Mouse (Mus musculus) kidney, embryonic 14.5 days (tissue): ENCODE results near the gene Mtmr14. TPM values are rescaled to one million over a fixed set of nuclear protein-coding genes. Genes with fewer than 3 reads are reported as not detected.

Source experiments
- ATAC-seq: fragments of 200-750 bp; cut with Nextera tagmentation; 2 replicates; pipeline ENCODE4 v1.8.0; 2017; ENCODE audit warnings: moderate number of reproducible peaks, mild to moderate bottlenecking, moderate TSS enrichment, moderate library complexity; ENCODE audit not compliant: low FRiP score, low TSS enrichment
- H3K27ac ChIP-seq: fragments of 300-500 bp; sonication (generic); 2 replicates; pipeline ENCODE4 v1.5.1; 2014; ENCODE audit warnings: low read depth, mild to moderate bottlenecking, low read length, moderate library complexity, mixed read lengths
- H3K27me3 ChIP-seq: fragments of 300-500 bp; sonication (generic); 2 replicates; pipeline ENCODE4 v1.6.1; 2014; ENCODE audit warnings: mild to moderate bottlenecking, low read length; ENCODE audit not compliant: control insufficient read depth, insufficient read depth
- H3K36me3 ChIP-seq: fragments of 300-500 bp; sonication (generic); 2 replicates; pipeline ENCODE4 v1.6.1; 2014; ENCODE audit warnings: low read length, mixed read lengths; ENCODE audit not compliant: control insufficient read depth, insufficient read depth
- H3K4me1 ChIP-seq: fragments of 300-500 bp; sonication (generic); 2 replicates; pipeline ENCODE4 v1.6.1; 2014; ENCODE audit warnings: low read length, mixed read lengths; ENCODE audit not compliant: control insufficient read depth, insufficient read depth
- H3K4me2 ChIP-seq: fragments of 300-500 bp; sonication (generic); replicated peaks from 2 replicates; pipeline ENCODE4 v1.6.1; 2014; ENCODE audit warnings: low read depth, mild to moderate bottlenecking, low read length
- H3K4me3 ChIP-seq: fragments of 300-500 bp; sonication (generic); 2 replicates; pipeline ENCODE4 v1.5.1; 2014; ENCODE audit warnings: mild to moderate bottlenecking, low read length
- H3K9ac ChIP-seq: fragments of 300-500 bp; sonication (generic); 2 replicates; pipeline ENCODE4 v1.6.1; 2014; ENCODE audit warnings: low read depth, mild to moderate bottlenecking, low read length, moderate library complexity
- H3K9me3 ChIP-seq: fragments of 300-500 bp; sonication (generic); 2 replicates; pipeline ENCODE4 v1.6.1; 2016; ENCODE audit warnings: low read length; ENCODE audit not compliant: control insufficient read depth
- WGBS: fragments of 180-500 bp; shearing (Covaris S2); extraction: QIAGEN DNeasy Blood & Tissue Kit; methylation state at CpG from one replicate; pipeline ENCODE4 v1.1.7; 2014; 5-methylcytosine and 5-hydroxymethylcytosine counted together
- polyA plus RNA-seq: library from polyadenylated mRNA; unstranded; fragments of >200 nt; fragmentation: Nextera tagmentation; extraction: Ambion mirVana; gene quantifications from 2 replicates; pipeline ENCODE4 v1.2.1, GENCODE M21; 2014

Gene Mtmr14
- polyA plus RNA-seq, 1 experiment from 2014 or later: 41.0 TPM

- H3K4me1 ChIP-seq: no peaks in the 10 kb centered on the region
- no peaks in the 10 kb centered on the region for H3K27me3 ChIP-seq
- no peaks in the 10 kb centered on the region for H3K9me3 ChIP-seq
- no peak overlapping the region for H3K27ac ChIP-seq
- no peak overlapping the region for H3K4me3 ChIP-seq
- no peak overlapping the region for H3K4me2 ChIP-seq
- H3K36me3 ChIP-seq: peaks cover 75% of the 10 kb centered on the region
- WGBS: 90% methylated on average over 8 of the region's 8 CpGs
- no peak for ATAC-seq
- H3K9ac ChIP-seq: no peak overlapping the region
Measured at GRCm38 (mm10) chr6:113264429-113264828, 26.8 kb downstream of the Mtmr14 start.

GRCm38 (mm10) chr6:113266996-113267655, 29.5 kb downstream of the Mtmr14 start:
- no peak for ATAC-seq

DNA sequence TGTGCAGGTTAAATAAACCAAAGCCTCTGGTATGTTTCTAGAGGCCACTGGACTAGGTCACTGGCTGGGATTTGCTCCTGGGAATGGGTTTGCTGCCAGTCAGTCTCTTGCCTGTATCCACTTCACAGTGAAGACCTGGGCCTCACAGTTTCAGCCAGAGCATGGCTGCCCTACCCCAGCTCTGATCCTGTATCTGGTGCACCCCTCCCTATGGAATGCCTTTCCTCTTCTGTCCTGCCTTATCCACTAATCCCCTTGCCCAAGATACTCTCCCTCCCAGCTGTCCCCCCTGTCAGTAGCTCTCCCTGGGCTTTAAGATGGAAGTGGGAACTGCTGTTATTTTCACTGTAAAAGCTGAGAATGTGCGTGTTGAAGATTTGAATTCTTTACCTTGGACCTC, 30.3 kb downstream of the Mtmr14 start:
- Histone ChIP-seq H3K4me1 (no peaks in the 10 kb centered on the region), H3K9ac (no peak overlapping the region), H3K27me3 (no peaks in the 10 kb centered on the region), H3K27ac (no peak overlapping the region), H3K36me3 (peaks cover 87% of the 10 kb centered on the region), H3K4me2 (no peak overlapping the region), H3K9me3 (no peaks in the 10 kb centered on the region), H3K4me3 (no peak overlapping the region)
- ATAC-seq: no peak
- 91% methylated on average over 1 of the region's 1 CpGs for WGBS

More at GRCm38 (mm10) chr6:113266996-113267655, 29.5 kb downstream of the Mtmr14 start:
- no peak overlapping the region for H3K9ac ChIP-seq
- no peaks in the 10 kb centered on the region for H3K4me1 ChIP-seq
- H3K27ac ChIP-seq: no peak overlapping the region
- H3K4me2 ChIP-seq: no peak overlapping the region
- H3K36me3 ChIP-seq: peaks cover 85% of the 10 kb centered on the region
- H3K4me3 ChIP-seq: no peak overlapping the region
- 92% methylated on average over 7 of the region's 7 CpGs for WGBS
- no peaks in the 10 kb centered on the region for H3K9me3 ChIP-seq
- H3K27me3 ChIP-seq: no peaks in the 10 kb centered on the region

DNA sequence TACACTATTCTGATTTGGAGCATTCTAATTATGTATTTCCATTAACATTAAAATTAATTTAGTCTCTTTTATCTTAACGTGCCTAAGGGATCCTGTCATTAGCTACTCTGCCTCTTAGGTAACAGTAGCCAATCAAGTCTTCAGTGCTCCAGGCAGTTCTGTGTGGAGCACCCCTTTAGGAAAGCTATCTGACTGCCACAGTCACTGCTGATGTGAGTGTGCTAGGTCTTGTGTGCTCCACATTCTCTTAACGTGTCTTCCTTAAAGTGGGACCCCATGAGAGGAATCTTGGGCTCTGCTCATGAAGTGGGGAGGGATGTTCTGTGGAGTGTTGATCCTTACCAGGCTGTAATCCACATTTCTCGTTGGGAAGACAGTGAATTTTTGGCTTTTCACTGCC, 34.7 kb downstream of the Mtmr14 start:
- WGBS: 84% methylated on average over 3 of the region's 3 CpGs
- no peaks in the 10 kb centered on the region for H3K27me3 ChIP-seq
- H3K9ac ChIP-seq: no peak overlapping the region
- no peaks in the 10 kb centered on the region for H3K4me1 ChIP-seq
- no peak overlapping the region for H3K27ac ChIP-seq
- no peak overlapping the region for H3K4me2 ChIP-seq
- no peak for ATAC-seq
- H3K36me3 ChIP-seq: peaks cover 60% of the 10 kb centered on the region
- H3K4me3 ChIP-seq: no peak overlapping the region
- H3K9me3 ChIP-seq: no peaks in the 10 kb centered on the region

GRCm38 (mm10) chr6:113276846-113277245, 39.2 kb downstream of the Mtmr14 start:
- H3K4me2 ChIP-seq: no peak overlapping the region
- 77% methylated on average over 4 of the region's 4 CpGs for WGBS
- H3K27ac ChIP-seq: no peak overlapping the region
- no peak overlapping the region for H3K4me3 ChIP-seq
- ATAC-seq: no peak
- H3K36me3 ChIP-seq: peaks cover 18% of the 10 kb centered on the region; the same call in 1 of the 2 replicates
- peaks cover 4% of the 10 kb centered on the region; the same call in 1 of the 2 replicates for H3K27me3 ChIP-seq
- H3K9me3 ChIP-seq: no peaks in the 10 kb centered on the region
- peak overlapping the region; percentile 9; the same call in 1 of the 2 replicates for H3K9ac ChIP-seq
- no peaks in the 10 kb centered on the region for H3K4me1 ChIP-seq

DNA sequence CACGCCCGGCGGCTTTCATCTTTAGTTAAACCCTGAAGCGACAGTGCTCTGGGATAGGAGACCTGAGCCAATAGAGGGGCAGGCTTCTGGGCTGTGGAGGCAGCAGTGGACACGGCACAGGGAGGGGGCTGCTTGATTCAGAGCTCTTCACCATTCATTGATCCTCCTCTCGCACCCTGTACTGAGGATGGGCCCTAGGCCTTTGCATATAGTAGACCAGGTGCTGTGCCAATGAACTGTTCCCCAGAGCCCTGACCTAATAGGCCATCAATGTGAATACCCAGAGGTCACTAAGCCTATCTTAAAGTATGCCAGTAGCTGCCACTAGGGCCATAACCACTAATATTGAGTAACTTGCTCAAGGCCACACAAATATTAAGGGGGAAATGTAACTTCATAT, 44.0 kb downstream of the Mtmr14 start:
- Histone ChIP-seq H3K36me3 (no peaks in the 10 kb centered on the region), H3K9me3 (no peaks in the 10 kb centered on the region), H3K4me2 (no peak overlapping the region), H3K4me1 (peaks cover 11% of the 10 kb centered on the region; the same call in 1 of the 2 replicates), H3K27ac (no peak overlapping the region), H3K27me3 (peaks cover 32% of the 10 kb centered on the region), H3K4me3 (no peak overlapping the region), H3K9ac (no peak overlapping the region)
- no peak for ATAC-seq
- WGBS: 70% methylated on average over 6 of the region's 6 CpGs

- H3K9me3 ChIP-seq: no peaks in the 10 kb centered on the region
- H3K27me3 ChIP-seq: peaks cover 32% of the 10 kb centered on the region
- ATAC-seq: peak; percentile 88
- peaks cover 11% of the 10 kb centered on the region; the same call in 1 of the 2 replicates for H3K4me1 ChIP-seq
- H3K4me3 ChIP-seq: peak within 1 kb of the TSS; percentile 10
- no peaks in the 10 kb centered on the region for H3K36me3 ChIP-seq
- peak within 1 kb of the TSS; percentile 34 for H3K4me2 ChIP-seq
- H3K27ac ChIP-seq: no peak within 1 kb of the TSS
- H3K9ac ChIP-seq: no peak within 1 kb of the TSS
- 1% methylated on average over 37 of the region's 37 CpGs for WGBS
Measured at GRCm38 (mm10) chr6:113282101-113282802, 44.6 kb downstream of the Mtmr14 start, which contains the start of gene Cpne9. Gene Cpne9 (plus strand): TSS chr6:113282307.

- H3K27ac ChIP-seq: no peak overlapping the region
- 0 out of 2 replicates have a peak, but pooled peaks have one; percentile 55 for ATAC-seq
- WGBS: under 1% methylated on average over 22 of the region's 22 CpGs
- peak overlapping the region; percentile 22; the same call in 1 of the 2 replicates for H3K4me2 ChIP-seq
- no peaks in the 10 kb centered on the region for H3K9me3 ChIP-seq
- H3K27me3 ChIP-seq: peaks cover 32% of the 10 kb centered on the region
- no peak overlapping the region for H3K9ac ChIP-seq
- H3K36me3 ChIP-seq: no peaks in the 10 kb centered on the region
- H3K4me1 ChIP-seq: peaks cover 11% of the 10 kb centered on the region; the same call in 1 of the 2 replicates
- peak overlapping the region; percentile 10 for H3K4me3 ChIP-seq
Measured at GRCm38 (mm10) chr6:113282969-113283368, 45.3 kb downstream of the Mtmr14 start.

GRCm38 (mm10) chr6:113283500-113283899, 45.9 kb downstream of the Mtmr14 start:
- Histone ChIP-seq H3K27ac (no peak overlapping the region), H3K9ac (no peak overlapping the region), H3K36me3 (no peaks in the 10 kb centered on the region), H3K4me3 (peak overlapping the region; percentile 10; the same call in 1 of the 2 replicates), H3K9me3 (no peaks in the 10 kb centered on the region), H3K4me1 (peaks cover 11% of the 10 kb centered on the region; the same call in 1 of the 2 replicates), H3K4me2 (peak overlapping the region; percentile 22; the same call in 1 of the 2 replicates), H3K27me3 (peaks cover 32% of the 10 kb centered on the region)
- ATAC-seq: peak; percentile 33; the same call in 1 of the 2 replicates
- WGBS: 7% methylated on average over 6 of the region's 6 CpGs
